Comparison of ENCODE assay signal across 9 mouse cellular contexts in genomic region chr2:170159795-170160568, GRCm38 (mm10). TPM values are rescaled to one million over a fixed set of nuclear protein-coding genes. Genes with fewer than 3 reads are reported as not detected.
A peak's percentile ranks its signal among the peaks of the same experiment; 100 is the strongest.
DNase-seq lines count a peak whose midpoint lies in the region; ATAC-seq and TF ChIP-seq lines count a peak whose summit lies in the region.
"Had no signal": no experiment of that assay in that cellular context is flagged by ENCODE, and none has a peak within 500 bp of the region (broad histone marks: within the 10 kb centered on the region; RNA-seq: fewer than 3 reads in every experiment).

No protein-coding gene starts in this region.

- no peak for TF ChIP-seq RAD21 in MEL (IDR thresholded peaks at IDR 0.05; ENCODE audit: low read depth, low read length)

- H3K4me1 ChIP-seq in kidney, embryonic 14.5 days (ENCODE audit: control insufficient read depth, insufficient read depth, low read length), result peaks cover 10% of the 10 kb centered on the region; the same call in 1 of the 2 replicates
- peaks cover 3 to 21% of the 10 kb centered on the region in 2 experiments for H3K4me1 ChIP-seq in MEL (ENCODE audit: control insufficient read depth in 1 of 2, insufficient read depth in 2 of 2, low read length in 2 of 2)
- peaks cover 20% of the 10 kb centered on the region for H3K4me1 ChIP-seq in heart, embryonic 10.5 days
- peaks cover 56% of the 10 kb centered on the region for H3K4me1 ChIP-seq in megakaryocyte, embryonic 14.5 days

- no peak for DNase-seq in kidney, adult 8-10 months
- peak; percentile 87 for DNase-seq in MEL (ENCODE audit: low read depth, low spot score)
- peak; percentile 42 for DNase-seq in heart, embryonic 10.5 days (ENCODE audit: low spot score)
- no peak for DNase-seq in gastrocnemius, postnatal 10 days
- no peak for DNase-seq in cerebellum, postnatal 10 days
- DNase-seq in adrenal gland, postnatal 36 days, result no peak

- H3K79me2 ChIP-seq in MEL (ENCODE audit: control insufficient read depth, insufficient read depth, low read length, poor library complexity), result peaks cover 1% of the 10 kb centered on the region; the same call in 1 of the 2 replicates

- no peak for ATAC-seq in kidney, embryonic 14.5 days (ENCODE audit: low FRiP score, low TSS enrichment)

- H3K27me3 ChIP-seq in kidney, embryonic 14.5 days (ENCODE audit: control insufficient read depth, insufficient read depth, low read length), result no peaks in the 10 kb centered on the region
- H3K27me3 ChIP-seq in MEL (ENCODE audit: control insufficient read depth in 1 of 2, insufficient read depth in 2 of 2, low read length in 2 of 2), result no peaks in the 10 kb centered on the region
- no peaks in the 10 kb centered on the region for H3K27me3 ChIP-seq in heart, embryonic 10.5 days (ENCODE audit: insufficient read depth, poor library complexity, severe bottlenecking)
- H3K27me3 ChIP-seq in megakaryocyte, embryonic 14.5 days (replicated peaks), result no peaks in the 10 kb centered on the region
- H3K27me3 ChIP-seq: neural tube, embryonic 13.5 days had no signal

- TF ChIP-seq EP300 in MEL (IDR thresholded peaks at IDR 0.05; ENCODE audit: low read depth in 1 of 2, low read length in 2 of 2), result no peak; a peak in 2 of 4 replicates

- WGBS in kidney, embryonic 14.5 days, result 54% methylated on average over 15 of the region's 15 CpGs
- 57% methylated on average over 15 of the region's 15 CpGs for WGBS in heart, embryonic 10.5 days

- TF ChIP-seq POLR2A in MEL (IDR thresholded peaks at IDR 0.05; ENCODE audit: control insufficient read depth in 1 of 2, insufficient read depth in 1 of 2, low read depth in 1 of 2, low read length in 2 of 2, poor library complexity in 1 of 2), result peak in 1 of 2 experiments; percentile 71; a peak in 2 of 4 replicates

- no peaks in the 10 kb centered on the region for H3K9me3 ChIP-seq in kidney, embryonic 14.5 days (ENCODE audit: control insufficient read depth, low read length)
- H3K9me3 ChIP-seq in MEL (replicated peaks; ENCODE audit: insufficient read depth, low read length), result no peaks in the 10 kb centered on the region
- H3K9me3 ChIP-seq in heart, embryonic 10.5 days, result no peaks in the 10 kb centered on the region
- no peaks in the 10 kb centered on the region for H3K9me3 ChIP-seq in megakaryocyte, embryonic 14.5 days

- no peak overlapping the region for H3K4me3 ChIP-seq in kidney, embryonic 14.5 days (ENCODE audit: low read length)
- H3K4me3 ChIP-seq in MEL (ENCODE audit: control insufficient read depth in 1 of 2, insufficient read depth in 1 of 2, low read depth in 2 of 2, low read length in 2 of 2), result peak overlapping the region; percentile 55 to 58
- no peak overlapping the region for H3K4me3 ChIP-seq in heart, embryonic 10.5 days
- H3K4me3 ChIP-seq in megakaryocyte, embryonic 14.5 days (replicated peaks), result peak overlapping the region; percentile 81
- H3K4me3 ChIP-seq: neural tube, embryonic 13.5 days had no signal

- H3K27ac ChIP-seq in kidney, embryonic 14.5 days (ENCODE audit: low read depth, low read length), result no peak overlapping the region
- H3K27ac ChIP-seq in MEL (ENCODE audit: control insufficient read depth, low read depth, low read length), result peak overlapping the region; percentile 97
- H3K27ac ChIP-seq in heart, embryonic 10.5 days, result peak overlapping the region; percentile 67
- H3K27ac ChIP-seq: neural tube, embryonic 13.5 days had no signal

- peak overlapping the region; percentile 10; the same call in 1 of the 2 replicates for H3K4me2 ChIP-seq in kidney, embryonic 14.5 days (replicated peaks; ENCODE audit: low read depth, low read length)
- H3K4me2 ChIP-seq: neural tube, embryonic 13.5 days had no signal

- H3K36me3 ChIP-seq in kidney, embryonic 14.5 days (ENCODE audit: control insufficient read depth, insufficient read depth, low read length), result no peaks in the 10 kb centered on the region
- H3K36me3 ChIP-seq in MEL (ENCODE audit: control insufficient read depth in 1 of 2, insufficient read depth in 2 of 2, low read length in 2 of 2), result peaks cover 0 to 24% of the 10 kb centered on the region in 2 experiments; a peak in 2 of 4 replicates
- no peaks in the 10 kb centered on the region for H3K36me3 ChIP-seq in heart, embryonic 10.5 days
- no peaks in the 10 kb centered on the region for H3K36me3 ChIP-seq in megakaryocyte, embryonic 14.5 days (replicated peaks; ENCODE audit: low read length)
- H3K36me3 ChIP-seq: neural tube, embryonic 13.5 days had no signal

- no peak overlapping the region for H3K9ac ChIP-seq in kidney, embryonic 14.5 days (ENCODE audit: low read depth, low read length)
- peak overlapping the region; percentile 69 for H3K9ac ChIP-seq in MEL (ENCODE audit: control insufficient read depth, low read depth, low read length, poor library complexity, severe bottlenecking)
- H3K9ac ChIP-seq: neural tube, embryonic 13.5 days had no signal

- TF ChIP-seq CTCF in MEL (IDR thresholded peaks at IDR 0.05 in 2 of 3, conservative IDR thresholded peaks at IDR 0.05 in 1 of 3; ENCODE audit: control insufficient read depth in 1 of 3, insufficient read depth in 1 of 3, low read depth in 2 of 3, low read length in 3 of 3, poor library complexity in 1 of 3, severe bottlenecking in 1 of 3), result no peak

TF ChIP-seq in MEL, 35 proteins besides CTCF, POLR2A, EP300 and RAD21:
- TF ChIP-seq KAT2A (conservative IDR thresholded peaks at IDR 0.05; ENCODE audit: low read depth, low read length), result no peak
- peak; percentile 64; the same call in 1 of the 2 replicates for TF ChIP-seq MAX (IDR thresholded peaks at IDR 0.05; ENCODE audit: low read length)
- no peak for TF ChIP-seq MYB (IDR thresholded peaks at IDR 0.05; ENCODE audit: low read depth, low read length)
- 0 out of 2 replicates have a peak, but pooled peaks have one; percentile 23 for TF ChIP-seq MAZ (IDR thresholded peaks at IDR 0.05; ENCODE audit: low read depth, low read length)
- TF ChIP-seq UBTF (IDR thresholded peaks at IDR 0.05; ENCODE audit: borderline replicate concordance, insufficient read depth, low read depth, low read length), result no peak
- no peak for TF ChIP-seq ZKSCAN1 (IDR thresholded peaks at IDR 0.05; ENCODE audit: low read depth, low read length)
- TF ChIP-seq SMC3 (IDR thresholded peaks at IDR 0.05; ENCODE audit: low read depth, low read length), result no peak
- TF ChIP-seq TBP (IDR thresholded peaks at IDR 0.05; ENCODE audit: low read depth, low read length), result peak; percentile 71
- peak; percentile 77 for TF ChIP-seq MYC (IDR thresholded peaks at IDR 0.05; ENCODE audit: low read depth, low read length)
- TF ChIP-seq JUND (IDR thresholded peaks at IDR 0.05; ENCODE audit: low read depth, low read length), result no peak
- TF ChIP-seq ZMIZ1 (IDR thresholded peaks at IDR 0.05; ENCODE audit: low read depth, low read length), result peak; percentile 3; the same call in 1 of the 2 replicates
- TF ChIP-seq HCFC1 (IDR thresholded peaks at IDR 0.05; ENCODE audit: low read depth, low read length), result 0 out of 2 replicates have a peak, but pooled peaks have one; percentile 17
- peak; percentile 73; the same call in 1 of the 2 replicates for TF ChIP-seq CHD1 (IDR thresholded peaks at IDR 0.05; ENCODE audit: low read depth, low read length)
- TF ChIP-seq ETS1 (IDR thresholded peaks at IDR 0.05; ENCODE audit: low read depth, low read length), result peak; percentile 31; the same call in 1 of the 2 replicates
- TF ChIP-seq GATA1 (IDR thresholded peaks at IDR 0.05; ENCODE audit: low read depth, low read length), result peak; percentile 35; the same call in 1 of the 2 replicates
- peak; percentile 46 for TF ChIP-seq MXI1 (IDR thresholded peaks at IDR 0.05; ENCODE audit: low read depth, low read length)
- TF ChIP-seq E2F4 (IDR thresholded peaks at IDR 0.05; ENCODE audit: borderline replicate concordance, low read depth, low read length), result no peak
- TF ChIP-seq ZC3H11A (IDR thresholded peaks at IDR 0.05; ENCODE audit: low read depth, low read length), result no peak
- TF ChIP-seq NELFE (IDR thresholded peaks at IDR 0.05; ENCODE audit: low read depth, low read length), result no peak; the same call in 1 of the 2 replicates
- peak; percentile 76; the same call in 1 of the 2 replicates for TF ChIP-seq BHLHE40 (IDR thresholded peaks at IDR 0.05; ENCODE audit: borderline replicate concordance, low read depth, low read length)
- TF ChIP-seq RCOR1 (IDR thresholded peaks at IDR 0.05; ENCODE audit: low read depth, low read length), result peak; percentile 59; the same call in 1 of the 2 replicates
- no peak for TF ChIP-seq TCF12 (IDR thresholded peaks at IDR 0.05; ENCODE audit: low read depth, low read length)
TF ChIP-seq in MEL: peak in this region for 12.

RNA-seq across cellular contexts. Expression of gene Zfp217, which starts 12.1 kb away (rescaled TPM):
- polyA plus RNA-seq in kidney, embryonic 14.5 days (2014; fragmentation: Nextera tagmentation; extraction: Ambion mirVana), result 5.6 and 6.0 TPM in 2 replicates
- total RNA-seq in MEL (2012; rRNA removed), result 21.7 and 29.3 TPM in 2 replicates
- polyA plus RNA-seq in MEL (2012; ENCODE audit: insufficient read depth in 1 of 2, insufficient read length in 2 of 2, low read depth in 1 of 2, low replicate concordance in 2 of 2, missing spikeins in 1 of 2), result 10 to 100 TPM; 25.5 to 34.9 TPM
- polyA plus RNA-seq in heart, embryonic 10.5 days (2016; fragmentation: Nextera tagmentation; extraction: Ambion mirVana), result 3.2 and 3.7 TPM in 2 replicates
- 1.8 and 3.0 TPM in 2 replicates for polyA plus RNA-seq in megakaryocyte, embryonic 14.5 days (2012; ENCODE audit: insufficient read depth, low replicate concordance)
- total RNA-seq in gastrocnemius, postnatal 10 days (2021), result 10 to 100 TPM; 10.0 to 12.5 TPM
- total RNA-seq in adrenal gland, postnatal 36 days (2021), result 10 to 100 TPM; 23.9 to 24.2 TPM

Comparison
In these comparisons a context has a peak if more than half of its experiments do, and no peak if none do; other contexts are left out.
1. H3K4me3 ChIP-seq: peak in MEL (2 of 2) and megakaryocyte, embryonic 14.5 days (single experiment); none in kidney, embryonic 14.5 days (single experiment) and heart, embryonic 10.5 days (single experiment).
2. DNase-seq: peak in MEL (single experiment) and heart, embryonic 10.5 days (single experiment); none in kidney, adult 8-10 months (0 of 2), gastrocnemius, postnatal 10 days (single experiment), cerebellum, postnatal 10 days (0 of 2) and adrenal gland, postnatal 36 days (0 of 2).